Mouse (Mus musculus) heart, postnatal 0 days (tissue): ENCODE results near the gene Kif5a. TPM values are rescaled to one million over a fixed set of nuclear protein-coding genes. Genes with fewer than 3 reads are reported as not detected.
A peak's percentile ranks its signal among the peaks of the same experiment; 100 is the strongest.

Source experiments
- ATAC-seq: fragments of 200-750 bp; cut with Nextera tagmentation; 2 replicates; pipeline ENCODE4 v1.8.0; 2017; ENCODE audit warnings: low read depth, moderate number of reproducible peaks, moderate library complexity; ENCODE audit not compliant: insufficient read depth
- DNase-seq: peaks from one replicate; pipeline ENCODE4 v3.0.0-alpha.2; 2016; ENCODE audit warnings: low spot score
- H3K27ac ChIP-seq: fragments of 300-500 bp; sonication (generic); 2 replicates; pipeline ENCODE4 v1.5.1; 2014; ENCODE audit warnings: low read depth, mild to moderate bottlenecking
- H3K27me3 ChIP-seq: fragments of 300-500 bp; sonication (generic); 2 replicates; pipeline ENCODE4 v1.6.1; 2014; ENCODE audit warnings: low read length, mixed read lengths; ENCODE audit not compliant: control insufficient read depth, insufficient read depth
- H3K36me3 ChIP-seq: fragments of 300-500 bp; sonication (generic); replicated peaks from 2 replicates; pipeline ENCODE4 v1.6.1; 2014; ENCODE audit warnings: low read length, mixed read lengths; ENCODE audit not compliant: control insufficient read depth, insufficient read depth
- H3K4me1 ChIP-seq: fragments of 300-500 bp; sonication (generic); 2 replicates; pipeline ENCODE4 v1.6.1; 2014; ENCODE audit warnings: antibody characterized with exemption; ENCODE audit not compliant: control insufficient read depth, insufficient read depth
- H3K4me2 ChIP-seq: fragments of 300-500 bp; sonication (generic); 2 replicates; pipeline ENCODE4 v1.6.1; 2014; ENCODE audit warnings: low read depth, mild to moderate bottlenecking, low read length, moderate library complexity
- H3K4me3 ChIP-seq: fragments of 300-500 bp; sonication (generic); 2 replicates; pipeline ENCODE4 v1.5.1; 2014; ENCODE audit warnings: low read depth, low read length
- H3K9ac ChIP-seq: fragments of 300-500 bp; sonication (generic); replicated peaks from 2 replicates; pipeline ENCODE4 v1.6.1; 2014; ENCODE audit warnings: low read depth, low read length, mixed read lengths
- H3K9me3 ChIP-seq: fragments of 300-500 bp; sonication (generic); replicated peaks from 2 replicates; pipeline ENCODE4 v1.6.1; 2016; ENCODE audit warnings: low read length; ENCODE audit not compliant: control insufficient read depth
- CTCF ChIP-seq: IDR thresholded peaks from 2 replicates; pipeline ENCODE4 v1.5.1; 2016; ENCODE audit warnings: antibody characterized with exemption, control low read depth, low read depth
- EP300 ChIP-seq: IDR thresholded peaks from 2 replicates; pipeline ENCODE4 v1.6.1; 2016; ENCODE audit warnings: antibody characterized with exemption, low read depth
- WGBS: fragments of 180-500 bp; shearing (Covaris S2); extraction: QIAGEN DNeasy Blood & Tissue Kit; methylation state at CpG from one replicate; pipeline ENCODE4 v1.1.7; 2014; 5-methylcytosine and 5-hydroxymethylcytosine counted together
- polyA plus RNA-seq: library from polyadenylated mRNA; unstranded; fragments of >200 nt; fragmentation: Nextera tagmentation; extraction: Ambion mirVana; gene quantifications from 2 replicates; pipeline ENCODE4 v1.2.1, GENCODE M21; 2015
- total RNA-seq: library from RNA; depleted of rRNA; stranded (reverse); fragments of >200 nt; gene quantifications from 2 replicates; pipeline ENCODE4 v1.2.3, GENCODE M21; 2014; ENCODE audit warnings: low replicate concordance; rRNA removed

Gene Kif5a
- total RNA-seq: 0.12 and 0.27 TPM in 2 replicates
- 0.11 and 0.23 TPM in 2 replicates for polyA plus RNA-seq

- Histone ChIP-seq H3K4me1 (peaks cover 9% of the 10 kb centered on the region), H3K27me3 (peaks cover 35% of the 10 kb centered on the region), H3K9me3 (no peaks in the 10 kb centered on the region), H3K36me3 (no peaks in the 10 kb centered on the region), H3K4me2 (peak within 1 kb of the TSS; percentile 69), H3K4me3 (peak within 1 kb of the TSS; percentile 42), H3K9ac (0 out of 2 replicates have a peak within 1 kb of the TSS, but pooled peaks have one; percentile 32), H3K27ac (no peak within 1 kb of the TSS)
- TF ChIP-seq EP300 (no peak), CTCF (no peak)
- DNase-seq (no peak), ATAC-seq (no peak)
- 3% methylated on average over 53 of the region's 53 CpGs for WGBS
Measured at GRCm38 (mm10) chr10:127262548-127263398, at the start of gene Kif5a. Gene Kif5a (minus strand): TSS chr10:127263348.

- 45% methylated on average over 4 of the region's 4 CpGs for WGBS
- H3K27ac ChIP-seq: no peak overlapping the region
Measured at GRCm38 (mm10) chr10:127312858-127313257, 49.7 kb upstream of the Kif5a start.

GRCm38 (mm10) chr10:127312356-127312676 lies 49.2 kb upstream of the Kif5a start:
- Histone ChIP-seq H3K4me2 (peak overlapping the region; percentile 85), H3K36me3 (peaks cover 16% of the 10 kb centered on the region), H3K4me3 (peak overlapping the region; percentile 83), H3K9ac (peak overlapping the region; percentile 81; the same call in 1 of the 2 replicates), H3K9me3 (no peaks in the 10 kb centered on the region), H3K4me1 (peaks cover 3% of the 10 kb centered on the region; the same call in 1 of the 2 replicates), H3K27ac (peak overlapping the region; percentile 70), H3K27me3 (no peaks in the 10 kb centered on the region)
- ATAC-seq (peak; percentile 63), DNase-seq (peak; percentile 88)
- peak; percentile 90 for TF ChIP-seq CTCF
- TF ChIP-seq EP300: no peak
- 3% methylated on average over 4 of the region's 4 CpGs for WGBS

More at GRCm38 (mm10) chr10:127312858-127313257, 49.7 kb upstream of the Kif5a start:
- no peaks in the 10 kb centered on the region for H3K9me3 ChIP-seq
- H3K4me2 ChIP-seq: no peak overlapping the region
- no peak overlapping the region for H3K4me3 ChIP-seq
- H3K27me3 ChIP-seq: no peaks in the 10 kb centered on the region
- no peak for TF ChIP-seq CTCF
- no peak for TF ChIP-seq EP300
- no peak for DNase-seq
- H3K4me1 ChIP-seq: peaks cover 3% of the 10 kb centered on the region; the same call in 1 of the 2 replicates
- H3K9ac ChIP-seq: no peak overlapping the region
- ATAC-seq: no peak
- H3K36me3 ChIP-seq: peaks cover 11% of the 10 kb centered on the region

- Histone ChIP-seq H3K4me2 (peak within 1 kb of the TSS; percentile 85), H3K9me3 (no peaks in the 10 kb centered on the region), H3K36me3 (peaks cover 22% of the 10 kb centered on the region), H3K27me3 (no peaks in the 10 kb centered on the region), H3K4me1 (peaks cover 3% of the 10 kb centered on the region; the same call in 1 of the 2 replicates), H3K4me3 (peak within 1 kb of the TSS; percentile 83), H3K9ac (peak within 1 kb of the TSS; percentile 81), H3K27ac (peak within 1 kb of the TSS; percentile 70)
- peak; percentile 98 for DNase-seq
- WGBS: under 1% methylated on average over 65 of the region's 65 CpGs
- ATAC-seq: peak; percentile 96
- TF ChIP-seq CTCF (0 out of 2 replicates have a peak, but pooled peaks have one; percentile 1), EP300 (0 out of 2 replicates have a peak, but pooled peaks have one; percentile 52)
Measured at GRCm38 (mm10) chr10:127311476-127312355, 48.6 kb upstream of the Kif5a start, which contains the start of gene Mars. Gene Mars (minus strand): TSS chr10:127311786.
